Mouse (Mus musculus) right cerebral cortex, postnatal 25 days (tissue): ENCODE results near the gene Jak1.

ENCODE experiments used
- DNase-seq: peaks from one replicate; pipeline ENCODE4 v3.0.0; 2022

The Jak1 gene

DNA sequence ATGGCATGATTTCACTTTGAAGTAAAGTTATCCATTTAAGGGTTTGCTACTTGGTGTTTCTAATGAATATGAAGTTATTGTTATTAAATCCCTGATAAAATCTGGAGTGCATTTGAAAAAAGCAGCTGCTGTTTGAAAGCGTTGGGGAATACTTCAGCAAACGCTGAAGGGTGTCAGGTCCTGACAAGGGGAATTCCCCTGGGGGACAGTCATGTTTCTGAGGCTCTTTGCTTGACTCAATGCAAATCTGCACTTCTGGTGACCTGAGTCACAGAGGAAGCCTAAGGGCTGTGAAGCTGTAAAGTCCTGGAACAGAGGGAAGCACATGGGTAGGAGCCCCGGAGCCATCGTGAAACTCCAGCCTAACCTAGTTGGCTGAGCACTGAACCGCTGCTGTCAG is 123.3 kb downstream of the Jak1 start:
- DNase-seq: no peak

DNA sequence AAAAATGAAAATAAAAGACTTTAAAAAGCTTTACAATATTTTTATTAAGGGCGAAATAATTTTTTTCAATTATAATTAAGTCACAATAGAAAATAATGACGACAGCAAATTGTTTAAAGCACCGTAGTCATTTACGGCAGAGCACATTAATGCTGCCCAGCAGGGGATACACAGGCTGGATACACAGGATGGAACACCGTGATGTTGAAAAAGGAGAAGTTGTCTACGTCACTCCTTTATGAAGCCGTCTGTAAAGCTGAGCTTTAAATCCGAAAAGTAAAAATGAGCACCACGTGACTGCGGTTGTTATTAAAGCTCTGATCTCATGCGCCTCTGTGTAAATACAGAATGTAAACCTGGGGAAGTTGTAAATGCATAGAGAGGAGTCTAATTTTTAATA is 127.1 kb downstream of the Jak1 start:
- no peak for DNase-seq

DNA sequence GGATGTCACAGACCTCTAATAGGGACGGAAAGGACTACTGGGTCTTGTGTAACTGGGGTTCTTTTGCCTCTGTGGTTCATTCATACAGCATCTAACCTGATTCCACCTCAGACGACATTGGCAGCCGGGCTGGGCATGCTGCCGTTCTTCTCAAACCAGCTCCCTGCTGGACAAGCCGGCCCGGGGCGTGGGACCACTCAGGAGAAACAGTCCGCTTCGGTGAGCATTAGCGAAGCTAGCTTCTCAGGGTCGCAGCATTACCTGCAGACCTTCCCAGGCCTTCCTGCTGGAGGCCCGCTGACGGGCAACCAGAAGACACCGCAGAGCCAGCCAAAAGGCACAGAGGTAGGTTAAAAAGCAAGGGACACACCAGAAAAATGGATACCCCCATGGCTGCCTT is 129.2 kb downstream of the Jak1 start:
- DNase-seq: no peak

DNA sequence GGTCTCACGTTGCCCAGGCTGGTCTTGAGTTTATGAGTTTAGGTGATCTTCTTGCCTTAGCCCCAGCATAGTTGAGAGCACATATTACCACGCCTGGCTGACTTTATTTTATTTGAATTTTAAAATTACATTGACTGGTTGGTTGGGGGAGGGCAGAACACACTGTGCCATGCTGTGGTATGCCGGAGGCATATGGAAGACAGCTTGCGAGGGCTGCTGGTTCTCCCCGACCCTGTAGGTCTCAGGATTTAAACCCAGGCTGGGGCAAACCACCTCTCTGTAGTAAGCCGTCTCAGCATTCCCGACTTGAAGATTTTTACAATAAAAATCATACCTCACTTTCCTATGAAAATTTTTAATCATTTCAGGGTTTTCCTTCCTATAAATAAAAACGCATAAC is 130.1 kb downstream of the Jak1 start:
- no peak for DNase-seq

DNA sequence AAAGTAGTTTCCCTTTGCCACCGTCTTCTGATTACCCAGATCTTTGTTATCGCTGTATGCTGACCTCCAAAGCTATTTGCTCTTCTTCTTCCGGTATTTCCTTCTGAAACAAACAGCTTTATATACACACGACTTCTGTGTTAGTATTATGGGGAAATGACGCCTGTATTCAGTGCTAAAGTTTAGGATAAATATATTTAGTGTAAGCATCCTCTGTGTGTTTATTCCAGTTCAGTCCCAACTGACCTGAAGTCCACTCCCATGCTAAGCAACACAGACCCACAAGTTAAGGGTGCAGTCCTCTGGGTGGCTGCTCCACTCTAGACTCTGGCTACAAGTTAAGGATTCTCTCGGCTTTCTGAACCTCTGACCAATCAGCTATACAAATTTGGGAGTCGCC is 144.1 kb downstream of the Jak1 start:
- no peak for DNase-seq

GRCm38 (mm10) chr4:101107122-101107521 is 158.0 kb downstream of the Jak1 start:
- no peak for DNase-seq
